Mouse (Mus musculus) lung, postnatal 36 days (tissue): ENCODE results near the gene Klhl33.
"Not testable (repeated sequence)": the region's sequence is repeated elsewhere in the genome, so short reads cannot be mapped to it uniquely, and the experiment has no call there.

Experiments used
- DNase-seq: peaks from one replicate; pipeline ENCODE4 v3.0.0; 2022; ENCODE audit warnings: mixed read lengths

The Klhl33 gene

DNA sequence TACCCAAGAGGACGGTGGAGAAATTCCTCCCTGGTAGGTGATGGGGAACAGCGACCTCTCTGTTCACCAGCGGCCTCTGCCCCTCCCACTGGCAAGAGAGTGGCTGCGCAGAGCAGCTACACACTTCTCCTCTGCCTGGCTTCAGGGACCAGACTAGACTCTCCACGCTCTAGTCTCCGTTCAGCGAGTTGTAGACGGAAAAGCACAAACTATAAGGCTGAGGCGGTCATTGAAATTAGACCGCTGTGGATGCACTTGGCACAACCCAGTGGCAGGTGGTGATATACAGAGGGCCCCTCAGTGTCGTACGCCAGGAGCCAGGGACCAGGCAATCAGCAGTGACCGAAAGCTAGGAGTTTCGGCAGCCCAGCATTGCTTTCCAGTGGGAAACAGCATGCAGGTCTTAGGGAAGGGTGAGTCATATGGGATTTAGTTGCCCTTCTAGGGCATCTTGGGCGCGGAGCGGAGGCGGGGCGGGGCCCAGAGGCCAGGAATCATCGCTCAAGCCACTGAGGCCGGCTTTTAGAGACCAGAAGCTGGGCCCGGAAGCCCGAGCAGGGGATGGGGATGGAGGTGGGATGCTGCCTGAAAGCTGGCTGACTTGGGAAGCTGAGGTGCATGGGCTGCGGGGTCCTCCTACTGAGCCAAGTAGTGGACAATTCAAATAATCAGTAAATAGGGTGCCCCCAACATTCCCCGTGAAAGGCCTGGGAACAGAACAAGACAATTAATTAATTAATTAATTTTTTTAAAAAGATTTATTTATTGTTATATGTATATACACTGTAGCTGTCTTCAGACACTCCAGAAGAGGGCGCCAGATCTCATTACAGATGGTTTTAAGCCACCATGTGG lies 6.9 kb upstream of the Klhl33 start:
- DNase-seq, result peak; percentile 61

GRCm38 (mm10) chr14:50897992-50898391 lies 685 bp upstream of the Klhl33 start:
- DNase-seq, result not testable (repeated sequence)

- no peak for DNase-seq
Observed at GRCm38 (mm10) chr14:50896747-50897373, 447 bp downstream of the Klhl33 start.

DNA sequence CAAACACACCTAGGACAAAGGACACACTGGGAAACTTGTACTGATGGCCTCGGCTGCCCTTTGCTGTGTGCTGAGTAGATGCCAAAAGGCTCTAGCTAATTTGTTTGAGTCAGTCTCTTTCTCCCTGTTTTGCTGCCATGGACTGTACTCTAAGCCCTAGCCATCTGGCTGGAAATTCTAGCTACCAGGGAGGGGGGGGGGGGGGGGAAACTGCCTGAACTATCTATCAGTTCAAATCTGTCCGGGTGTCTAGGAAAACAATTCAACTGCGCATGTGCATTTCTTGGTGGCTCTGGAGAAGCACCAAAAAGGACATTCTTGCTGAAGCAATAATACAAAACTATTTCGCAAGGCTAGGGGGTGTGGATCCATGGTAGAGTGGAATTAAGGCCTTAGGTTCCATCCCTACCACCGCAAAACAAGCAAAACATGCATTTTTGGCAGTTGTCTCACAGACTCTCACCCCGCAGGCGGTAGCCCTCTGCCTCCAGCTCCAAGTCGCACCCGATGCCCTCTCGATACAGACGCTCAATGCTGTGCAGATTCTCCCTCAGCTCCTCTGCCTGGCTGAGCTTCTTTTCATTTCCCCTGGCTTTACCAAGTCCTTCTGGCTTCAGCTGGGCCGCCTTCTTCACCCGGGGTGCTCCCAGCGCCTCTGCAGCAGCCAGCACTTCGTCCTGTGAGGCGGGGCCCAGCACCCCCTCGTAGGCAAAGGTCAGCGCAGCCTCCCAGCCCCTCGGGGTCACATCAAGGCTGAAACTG lies 1.1 kb downstream of the Klhl33 start:
- DNase-seq, result peak; percentile 89

DNA sequence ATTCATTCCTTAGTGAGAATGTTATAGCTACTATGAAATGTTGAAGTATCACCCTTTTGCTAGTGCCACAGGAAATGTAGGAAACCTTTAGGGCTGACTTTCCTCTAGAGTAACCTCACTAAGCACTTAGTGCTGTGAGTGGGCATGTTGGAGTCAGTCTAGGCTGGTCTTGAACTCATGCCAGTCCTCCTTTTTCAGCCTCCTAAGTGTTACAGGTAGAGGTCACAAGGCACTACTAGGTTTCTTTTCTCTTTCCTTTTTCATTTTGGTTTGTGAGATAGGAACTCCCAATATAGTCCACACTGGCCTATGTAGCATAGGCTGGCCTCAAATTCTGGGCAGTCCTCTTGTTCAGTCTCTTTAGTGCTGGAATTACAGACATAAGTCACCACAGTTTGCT lies 1.9 kb downstream of the Klhl33 start:
- no peak for DNase-seq

DNA sequence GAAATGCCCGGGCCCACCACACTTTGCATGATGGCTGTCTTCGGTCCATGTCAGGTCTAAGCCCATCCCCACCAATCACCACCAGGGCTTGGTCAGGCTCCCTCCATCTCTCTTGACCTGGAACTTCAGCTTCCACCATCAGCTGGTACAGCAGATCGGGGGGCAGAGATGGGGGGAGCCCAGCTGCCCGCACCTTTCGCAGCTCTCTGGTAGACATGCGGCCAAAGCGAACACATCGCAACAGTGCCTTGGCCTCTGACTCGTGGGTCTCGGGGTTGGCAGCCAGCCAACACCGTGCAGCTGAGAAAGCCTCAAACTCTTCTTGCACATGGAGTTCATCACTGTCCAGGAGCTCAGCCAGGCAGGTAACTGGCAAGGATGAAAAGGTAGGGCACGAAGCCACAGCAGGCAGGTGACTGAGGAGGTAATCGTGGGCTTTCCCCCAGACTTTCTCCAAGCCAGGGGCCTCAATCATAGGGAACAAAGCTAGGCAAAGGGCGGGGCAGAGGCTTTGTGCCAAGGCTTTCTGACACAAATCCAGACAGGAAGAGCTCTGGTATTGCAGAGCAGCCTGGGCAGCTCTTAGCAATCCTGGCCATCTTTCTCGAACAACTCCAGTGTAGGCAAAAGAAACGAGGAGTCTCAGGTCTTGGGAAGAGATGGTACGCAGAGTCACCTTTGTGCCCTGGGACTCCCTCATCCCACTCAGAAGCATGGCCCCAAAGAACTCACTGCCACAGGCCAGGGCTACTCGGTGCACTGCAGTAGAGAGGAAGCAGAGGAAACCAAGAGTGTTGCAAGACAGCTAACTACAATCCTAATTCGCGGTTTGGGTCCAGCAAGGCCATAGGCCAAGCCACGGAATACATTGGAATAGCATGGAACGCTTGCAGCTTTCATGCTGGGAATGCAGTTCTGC lies 4.5 kb downstream of the Klhl33 start:
- peak; percentile 64 for DNase-seq

- DNase-seq, result no peak
Observed at GRCm38 (mm10) chr14:50892091-50892490, 5.2 kb downstream of the Klhl33 start.

- DNase-seq, result no peak
Observed at GRCm38 (mm10) chr14:50891621-50892020, 5.7 kb downstream of the Klhl33 start.

- no peak for DNase-seq
Observed at GRCm38 (mm10) chr14:50876236-50876950, 20.9 kb downstream of the Klhl33 start.

DNA sequence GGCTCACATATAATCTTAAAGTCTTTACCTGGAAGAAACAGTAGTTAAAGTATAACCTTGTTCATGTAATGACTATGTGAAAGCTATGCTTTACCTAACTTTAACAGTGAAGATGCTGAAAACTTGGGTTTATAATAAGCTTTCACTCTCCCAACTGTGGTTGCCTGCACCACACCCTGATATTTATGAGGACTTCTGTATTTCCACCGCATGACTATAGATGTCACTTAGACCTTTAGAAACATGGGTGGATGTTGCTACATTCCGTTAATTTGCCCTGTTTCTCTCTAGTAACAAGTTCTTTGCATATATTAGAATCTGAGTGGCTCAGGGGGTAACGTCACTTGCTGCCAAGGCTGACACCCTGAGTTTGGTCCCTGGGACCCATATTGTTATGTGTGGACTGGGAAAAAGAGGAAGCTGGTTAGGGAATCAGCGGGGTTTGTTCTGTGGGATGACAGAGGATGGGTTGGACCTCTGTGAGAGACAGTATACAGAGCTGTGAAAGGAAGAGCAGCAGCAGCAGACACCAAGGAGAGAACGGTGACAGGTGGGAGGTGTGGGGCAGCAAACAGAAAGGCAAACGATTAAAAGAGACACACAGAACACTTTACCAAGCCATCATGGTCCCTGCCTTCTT lies 21.6 kb downstream of the Klhl33 start:
- no peak for DNase-seq

DNA sequence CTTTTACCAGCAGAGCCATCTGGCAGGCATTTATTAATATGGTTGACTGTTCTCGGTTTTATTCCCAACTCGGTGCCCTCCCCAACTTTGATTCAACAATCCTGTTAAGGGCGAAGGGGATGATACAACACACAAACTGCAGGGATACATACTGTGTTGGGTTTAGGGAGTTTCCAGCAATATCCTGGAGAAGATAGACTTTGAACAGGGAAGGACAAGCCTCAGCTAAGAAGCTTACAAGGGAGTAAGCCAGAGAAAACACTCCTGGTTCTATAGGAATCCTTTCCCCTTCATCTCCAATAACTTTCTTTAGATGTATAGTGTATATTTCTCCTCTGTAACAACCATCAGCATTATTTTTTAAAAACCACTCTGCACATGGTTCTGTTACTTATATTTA lies 22.1 kb downstream of the Klhl33 start:
- no peak for DNase-seq

GRCm38 (mm10) chr14:50871284-50871683 lies 26.0 kb downstream of the Klhl33 start:
- DNase-seq, result no peak

- DNase-seq, result peak; percentile 51
Observed at GRCm38 (mm10) chr14:50870805-50871143, 26.5 kb downstream of the Klhl33 start.

DNA sequence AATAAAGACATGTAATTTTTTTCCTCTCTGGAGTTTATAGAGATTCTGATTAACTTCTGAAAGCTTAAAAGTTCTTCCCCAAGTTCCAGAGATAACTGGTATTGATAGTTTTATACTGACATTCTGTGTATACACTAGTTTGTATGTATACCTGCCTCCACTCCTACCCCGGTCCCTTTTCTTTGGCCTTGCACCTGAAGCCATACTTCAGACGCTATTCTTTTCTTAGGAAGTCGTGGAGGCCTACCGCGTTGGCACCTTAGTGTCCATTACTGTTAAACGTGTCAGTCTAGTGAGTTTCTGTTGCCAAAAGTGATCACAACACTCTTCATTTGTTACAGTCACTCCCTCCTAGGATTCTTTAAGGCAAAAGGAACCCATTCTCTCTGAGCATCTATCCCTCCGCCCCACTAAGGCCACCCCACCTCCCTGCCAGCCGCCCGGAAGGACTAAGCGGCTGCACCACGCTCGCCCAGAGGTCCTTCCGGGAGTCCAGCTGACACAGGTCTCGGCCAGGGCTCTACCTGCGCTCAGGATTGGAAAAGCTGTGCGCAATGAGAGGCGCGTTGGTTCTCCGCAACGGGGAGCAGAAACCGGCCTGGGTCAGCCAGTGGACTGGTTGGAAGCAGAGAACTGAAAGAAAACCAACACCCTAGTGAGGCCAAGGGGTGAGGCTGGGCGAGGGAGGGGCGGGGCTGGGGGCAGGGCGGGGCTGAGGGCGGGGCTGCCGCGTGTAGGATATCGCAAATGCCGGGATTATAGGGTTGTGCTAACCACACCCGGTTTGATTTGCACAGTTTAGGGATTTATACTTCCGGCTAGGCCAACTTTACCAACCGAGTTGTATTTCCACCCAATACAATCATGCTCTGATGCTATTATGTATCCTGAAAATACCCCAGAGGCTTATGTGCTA lies 27.2 kb downstream of the Klhl33 start, which contains the start of gene Tep1:
TSS of gene Tep1 (minus strand) at position 672 of the 916 bp plus-strand sequence.
- DNase-seq, result peak; percentile 69

DNA sequence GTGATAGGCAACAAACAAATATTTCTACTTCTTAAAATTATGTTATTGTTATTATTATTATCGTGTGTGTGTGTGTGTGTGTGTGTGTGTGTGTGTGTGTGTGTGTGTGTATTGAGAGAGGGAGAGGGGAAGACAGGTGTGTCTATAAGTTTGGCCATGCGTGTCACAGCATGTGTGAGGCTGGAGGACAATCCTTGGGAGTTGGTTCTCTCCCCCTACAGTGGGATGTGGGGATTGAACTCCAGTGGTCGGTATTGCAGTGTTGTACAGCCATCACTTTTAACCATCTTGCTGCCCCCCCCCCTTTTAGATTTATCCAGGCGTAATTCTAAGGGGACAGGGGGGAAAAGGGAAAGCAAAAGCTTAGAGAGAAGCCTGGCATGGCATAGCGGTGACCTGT lies 28.7 kb downstream of the Klhl33 start:
- DNase-seq, result no peak

DNA sequence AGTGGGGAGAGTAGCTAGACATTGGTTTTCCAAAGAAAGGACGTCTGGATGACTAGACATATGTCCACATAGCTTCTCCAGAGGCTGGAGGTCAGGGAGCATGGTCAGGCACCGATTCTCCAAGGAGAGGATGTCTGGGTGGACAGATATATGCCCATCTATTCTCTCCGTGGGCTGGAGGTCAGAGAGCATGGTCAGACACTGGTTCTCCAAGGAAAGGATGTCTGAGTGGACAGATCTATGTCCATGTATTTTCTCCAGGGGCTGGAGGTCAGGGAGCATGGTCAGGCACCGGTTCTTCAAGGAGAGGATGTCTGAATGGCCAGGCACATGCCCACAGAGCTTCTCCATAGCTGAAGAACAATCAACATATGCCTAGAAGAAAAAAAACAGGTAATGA lies 29.1 kb downstream of the Klhl33 start:
- no peak for DNase-seq

DNA sequence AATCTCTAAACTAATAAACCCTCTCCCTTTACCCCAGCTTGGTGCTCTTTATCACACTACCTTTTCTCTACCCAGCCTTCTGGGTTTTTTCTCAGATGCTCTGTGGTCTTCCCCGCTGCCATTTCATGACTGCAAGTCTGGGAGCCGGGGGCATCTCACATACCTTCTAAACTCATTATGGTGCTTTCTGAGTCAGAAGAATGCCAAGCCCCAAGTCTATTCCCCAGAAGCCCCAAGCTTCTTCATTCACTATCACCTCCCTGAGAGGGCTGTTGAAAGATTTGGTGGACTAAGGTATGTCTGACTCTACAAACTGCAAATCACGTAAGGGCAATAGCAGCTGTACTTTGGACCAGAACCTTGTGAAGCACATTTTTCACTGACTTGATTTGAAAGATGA lies 30.3 kb downstream of the Klhl33 start:
- no peak for DNase-seq

- DNase-seq, result not testable (repeated sequence)
Observed at GRCm38 (mm10) chr14:50865005-50865404, 32.3 kb downstream of the Klhl33 start.

DNA sequence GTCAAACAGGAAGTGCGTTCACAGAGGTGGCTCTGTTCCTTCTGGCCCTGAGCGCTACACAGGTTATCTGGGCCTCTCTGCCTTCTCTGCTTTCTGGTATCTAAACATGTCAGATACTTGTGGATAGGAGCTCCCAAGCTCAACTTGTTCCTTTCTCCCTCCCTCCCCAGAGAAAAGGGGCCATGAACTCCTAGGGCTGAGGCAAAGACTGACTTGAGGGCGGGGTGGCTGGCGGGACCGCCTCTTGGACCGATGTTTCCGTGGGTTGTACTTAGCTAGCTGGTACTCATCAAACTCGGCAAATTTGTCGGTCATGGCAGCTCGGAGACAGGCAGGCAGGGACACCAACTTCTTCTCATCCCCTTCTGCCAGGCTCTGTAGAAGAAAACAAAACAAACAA lies 34.7 kb downstream of the Klhl33 start:
- DNase-seq, result no peak

DNA sequence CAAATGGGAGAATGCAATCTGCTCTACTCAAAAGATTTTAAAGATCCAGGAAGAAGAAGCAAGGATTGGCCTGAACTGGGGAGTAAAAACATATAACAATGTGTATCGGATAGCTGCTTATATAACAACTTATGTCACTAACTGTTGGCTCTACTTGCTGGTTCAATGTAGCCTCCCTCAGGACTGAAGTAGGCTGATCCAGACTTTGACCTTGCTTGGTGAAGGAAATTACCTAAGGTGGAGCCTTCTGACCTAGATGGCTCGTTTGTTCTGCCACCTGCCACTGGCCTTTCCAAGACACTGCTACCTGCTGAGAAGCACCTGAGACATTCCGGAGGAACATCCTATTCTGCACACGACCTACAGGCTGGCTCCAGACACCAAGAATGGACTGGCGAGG lies 41.5 kb downstream of the Klhl33 start:
- DNase-seq, result no peak
